Comparison of ENCODE assay signal across 11 mouse cellular contexts in genomic region chr7:139806175-139806601, GRCm38 (mm10). TPM values are rescaled to one million over a fixed set of nuclear protein-coding genes. Genes with fewer than 3 reads are reported as not detected.
DNase-seq lines count a peak whose midpoint lies in the region; ATAC-seq and TF ChIP-seq lines count a peak whose summit lies in the region.
"Had no signal": no experiment of that assay in that cellular context is flagged by ENCODE, and none has a peak within 500 bp of the region (broad histone marks: within the 10 kb centered on the region; RNA-seq: fewer than 3 reads in every experiment).

No protein-coding gene starts in this region.

- H3K4me1 ChIP-seq in midbrain, embryonic 13.5 days (replicated peaks): peaks cover 16% of the 10 kb centered on the region
- peaks cover 5% of the 10 kb centered on the region; the same call in 1 of the 2 replicates for H3K4me1 ChIP-seq in midbrain, postnatal 0 days (ENCODE audit: insufficient read depth, low read length)
- peaks cover 10% of the 10 kb centered on the region for H3K4me1 ChIP-seq in forebrain, embryonic 16.5 days (replicated peaks; ENCODE audit: control insufficient read depth, insufficient read depth, low read length)
- peaks cover 9% of the 10 kb centered on the region; the same call in 1 of the 2 replicates for H3K4me1 ChIP-seq in hindbrain, embryonic 16.5 days (ENCODE audit: control insufficient read depth, insufficient read depth, low read depth, low read length)
- no peaks in the 10 kb centered on the region for H3K4me1 ChIP-seq in heart, embryonic 10.5 days

- no peak for TF ChIP-seq CTCF in midbrain, postnatal 0 days (IDR thresholded peaks at IDR 0.05)

- H3K9ac ChIP-seq in midbrain, embryonic 13.5 days (replicated peaks): no peak overlapping the region
- H3K9ac ChIP-seq in midbrain, postnatal 0 days (replicated peaks; ENCODE audit: low read length, poor library complexity, severe bottlenecking): no peak overlapping the region
- H3K9ac ChIP-seq in forebrain, embryonic 16.5 days (replicated peaks; ENCODE audit: low read depth, low read length): no peak overlapping the region
- H3K9ac ChIP-seq in hindbrain, embryonic 16.5 days (ENCODE audit: low read depth, low read length): no peak overlapping the region

- 30% methylated on average over 8 of the region's 8 CpGs for WGBS in midbrain, embryonic 13.5 days
- WGBS in midbrain, postnatal 0 days: 15% methylated on average over 8 of the region's 8 CpGs
- WGBS in forebrain, embryonic 16.5 days: 24% methylated on average over 8 of the region's 8 CpGs
- WGBS in hindbrain, embryonic 16.5 days: 11% methylated on average over 8 of the region's 8 CpGs
- WGBS in heart, embryonic 10.5 days: 59% methylated on average over 8 of the region's 8 CpGs

- no peak for DNase-seq in midbrain, postnatal 0 days (ENCODE audit: low spot score)
- DNase-seq in right cerebral cortex, postnatal 10 days (ENCODE audit: low spot score in 2 of 2): peak; percentile 60 to 67
- no peak for DNase-seq in heart, embryonic 10.5 days (ENCODE audit: low spot score)
- DNase-seq: heart, adult 2 months; kidney, postnatal 14 days; liver; lung, postnatal 14 days had no signal

- H3K4me3 ChIP-seq in midbrain, embryonic 13.5 days (replicated peaks): no peak overlapping the region
- no peak overlapping the region for H3K4me3 ChIP-seq in midbrain, postnatal 0 days (ENCODE audit: low read depth, low read length)
- no peak overlapping the region for H3K4me3 ChIP-seq in forebrain, embryonic 16.5 days (replicated peaks; ENCODE audit: low read length)
- H3K4me3 ChIP-seq in hindbrain, embryonic 16.5 days (ENCODE audit: low read length): no peak overlapping the region
- H3K4me3 ChIP-seq in heart, embryonic 10.5 days: no peak overlapping the region
- H3K4me3 ChIP-seq: heart, adult 2 months had no signal

- ATAC-seq in midbrain, embryonic 13.5 days: peak; percentile 48; the same call in 1 of the 2 replicates
- ATAC-seq in midbrain, postnatal 0 days (ENCODE audit: low FRiP score): no peak
- ATAC-seq in forebrain, embryonic 16.5 days: peak; percentile 91
- peak; percentile 67 for ATAC-seq in hindbrain, embryonic 16.5 days
- ATAC-seq in erythroid progenitor cell, adult 5-6 weeks (replicated peaks; ENCODE audit: low FRiP score, poor library complexity, severe bottlenecking): no peak

- H3K36me3 ChIP-seq in midbrain, embryonic 13.5 days: no peaks in the 10 kb centered on the region
- no peaks in the 10 kb centered on the region for H3K36me3 ChIP-seq in midbrain, postnatal 0 days (ENCODE audit: insufficient read depth, low read length)
- no peaks in the 10 kb centered on the region for H3K36me3 ChIP-seq in forebrain, embryonic 16.5 days (ENCODE audit: control insufficient read depth, insufficient read depth)
- no peaks in the 10 kb centered on the region for H3K36me3 ChIP-seq in hindbrain, embryonic 16.5 days (ENCODE audit: control insufficient read depth, insufficient read depth, low read length)
- H3K36me3 ChIP-seq in heart, embryonic 10.5 days: no peaks in the 10 kb centered on the region

- no peaks in the 10 kb centered on the region for H3K27me3 ChIP-seq in midbrain, embryonic 13.5 days
- H3K27me3 ChIP-seq in midbrain, postnatal 0 days (ENCODE audit: insufficient read depth, low read length): no peaks in the 10 kb centered on the region
- H3K27me3 ChIP-seq in forebrain, embryonic 16.5 days (replicated peaks; ENCODE audit: control insufficient read depth, insufficient read depth, low read length): no peaks in the 10 kb centered on the region
- H3K27me3 ChIP-seq in hindbrain, embryonic 16.5 days (replicated peaks; ENCODE audit: control insufficient read depth, insufficient read depth, low read length): no peaks in the 10 kb centered on the region
- H3K27me3 ChIP-seq in heart, embryonic 10.5 days (ENCODE audit: insufficient read depth, poor library complexity, severe bottlenecking): peaks cover 8% of the 10 kb centered on the region; the same call in 1 of the 2 replicates

- no peaks in the 10 kb centered on the region for H3K9me3 ChIP-seq in midbrain, embryonic 13.5 days
- H3K9me3 ChIP-seq in midbrain, postnatal 0 days (ENCODE audit: low read length): no peaks in the 10 kb centered on the region
- H3K9me3 ChIP-seq in forebrain, embryonic 16.5 days (ENCODE audit: control insufficient read depth, low read length): no peaks in the 10 kb centered on the region
- no peaks in the 10 kb centered on the region for H3K9me3 ChIP-seq in hindbrain, embryonic 16.5 days (ENCODE audit: control insufficient read depth, low read length)
- no peaks in the 10 kb centered on the region for H3K9me3 ChIP-seq in heart, embryonic 10.5 days

- H3K27ac ChIP-seq in midbrain, embryonic 13.5 days: peak overlapping the region; percentile 40
- no peak overlapping the region for H3K27ac ChIP-seq in midbrain, postnatal 0 days (ENCODE audit: low read depth, low read length)
- peak overlapping the region; percentile 58 for H3K27ac ChIP-seq in forebrain, embryonic 16.5 days (ENCODE audit: low read length)
- no peak overlapping the region for H3K27ac ChIP-seq in hindbrain, embryonic 16.5 days (ENCODE audit: low read depth, low read length)
- no peak overlapping the region for H3K27ac ChIP-seq in heart, embryonic 10.5 days
- H3K27ac ChIP-seq: heart, adult 2 months had no signal

- no peak overlapping the region for H3K4me2 ChIP-seq in midbrain, embryonic 13.5 days (replicated peaks)
- H3K4me2 ChIP-seq in midbrain, postnatal 0 days (ENCODE audit: low read depth, low read length, poor library complexity, severe bottlenecking): no peak overlapping the region
- H3K4me2 ChIP-seq in forebrain, embryonic 16.5 days (ENCODE audit: low read length): no peak overlapping the region
- no peak overlapping the region for H3K4me2 ChIP-seq in hindbrain, embryonic 16.5 days (ENCODE audit: low read length)

RNA-seq across cellular contexts. Expression of gene Adgra1, which starts 27.8 kb away (rescaled TPM):
- polyA plus RNA-seq in midbrain, embryonic 13.5 days (2015; fragmentation: Nextera tagmentation; extraction: Ambion mirVana): 33.4 and 38.8 TPM in 2 replicates
- total RNA-seq in midbrain, postnatal 0 days (2014; rRNA removed): 22.0 and 27.8 TPM in 2 replicates
- polyA plus RNA-seq in midbrain, postnatal 0 days (2015; fragmentation: Nextera tagmentation; extraction: Ambion mirVana): 47.6 and 55.3 TPM in 2 replicates
- 11.6 and 17.9 TPM in 2 replicates for polyA plus RNA-seq in forebrain, embryonic 16.5 days (2015; fragmentation: Nextera tagmentation; extraction: Ambion mirVana)
- 27.2 and 30.7 TPM in 2 replicates for polyA plus RNA-seq in hindbrain, embryonic 16.5 days (2015; fragmentation: Nextera tagmentation; extraction: Ambion mirVana)
- polyA plus RNA-seq in heart, embryonic 10.5 days (2016; fragmentation: Nextera tagmentation; extraction: Ambion mirVana): 0.24 TPM in 1 of 2 replicates, not detected in the other
- not detected in 2 replicates for total RNA-seq in erythroid progenitor cell, adult 5-6 weeks (2015; ENCODE audit: low replicate concordance)
- not detected in 2 replicates for total RNA-seq in erythroid progenitor cell, adult 5-6 weeks (2017; ENCODE audit: low replicate concordance)

Comparison
In these comparisons a context has a peak if more than half of its experiments do, and no peak if none do; other contexts are left out.
1. ATAC-seq: peak in midbrain, embryonic 13.5 days (single experiment), forebrain, embryonic 16.5 days (single experiment) and hindbrain, embryonic 16.5 days (single experiment); none in midbrain, postnatal 0 days (single experiment) and erythroid progenitor cell, adult 5-6 weeks (single experiment).
2. H3K27ac ChIP-seq: peak in midbrain, embryonic 13.5 days (single experiment) and forebrain, embryonic 16.5 days (single experiment); none in midbrain, postnatal 0 days (single experiment), hindbrain, embryonic 16.5 days (single experiment) and heart, embryonic 10.5 days (single experiment).
3. DNase-seq: peak in right cerebral cortex, postnatal 10 days (2 of 2); none in midbrain, postnatal 0 days (single experiment) and heart, embryonic 10.5 days (single experiment).
4. RNA of gene Adgra1, which starts 27.8 kb away (polyA plus RNA-seq): 47.6 to 55.3 TPM in midbrain, postnatal 0 days, 33.4 to 38.8 TPM in midbrain, embryonic 13.5 days, 27.2 to 30.7 TPM in hindbrain, embryonic 16.5 days and 11.6 to 17.9 TPM in forebrain, embryonic 16.5 days; 0.24 TPM in heart, embryonic 10.5 days; every median in the first group is over 10 times any median in the second.